Mouse (Mus musculus) embryonic facial prominence, embryonic 10.5 days (tissue): ENCODE results near the gene Hes5. TPM values are rescaled to one million over a fixed set of nuclear protein-coding genes. Genes with fewer than 3 reads are reported as not detected.

Experiments
- DNase-seq: peaks from one replicate; pipeline ENCODE4 v3.0.0-alpha.2; 2017; ENCODE audit warnings: low spot score
- H3K27ac ChIP-seq: fragments of 300-500 bp; sonication (generic); replicated peaks from 2 replicates; pipeline ENCODE4 v1.5.1; 2016; ENCODE audit warnings: mild to moderate bottlenecking
- H3K27me3 ChIP-seq: fragments of 300-500 bp; sonication (generic); replicated peaks from 2 replicates; pipeline ENCODE4 v1.6.1; 2016; ENCODE audit warnings: low read depth, mild to moderate bottlenecking; ENCODE audit not compliant: poor library complexity, severe bottlenecking
- H3K36me3 ChIP-seq: fragments of 300-500 bp; sonication (generic); replicated peaks from 2 replicates; pipeline ENCODE4 v1.6.1; 2016; ENCODE audit warnings: mild to moderate bottlenecking, moderate library complexity
- H3K4me1 ChIP-seq: fragments of 300-500 bp; sonication (generic); 2 replicates; pipeline ENCODE4 v1.6.1; 2016
- H3K4me3 ChIP-seq: fragments of 300-500 bp; sonication (generic); 2 replicates; pipeline ENCODE4 v1.5.1; 2016; ENCODE audit warnings: mild to moderate bottlenecking, moderate library complexity
- H3K9me3 ChIP-seq: fragments of 300-500 bp; sonication (generic); 2 replicates; pipeline ENCODE4 v1.6.1; 2016; ENCODE audit warnings: mild to moderate bottlenecking
- WGBS: fragments of 180-500 bp; shearing (Covaris S2); methylation state at CpG from one replicate; pipeline ENCODE4 v1.1.7; 2016; 5-methylcytosine and 5-hydroxymethylcytosine counted together
- polyA plus RNA-seq: library from polyadenylated mRNA; unstranded; fragments of >200 nt; fragmentation: Nextera tagmentation; extraction: Ambion mirVana; gene quantifications from 2 replicates; pipeline ENCODE4 v1.2.1, GENCODE M21; 2016

The Hes5 gene
- polyA plus RNA-seq, 1 experiment from 2014 or later: 84.4 TPM

GRCm38 (mm10) chr4:154961226-154961738, 559 bp downstream of the Hes5 start:
- WGBS: under 1% methylated on average over 47 of the region's 47 CpGs
- H3K27ac ChIP-seq: peak overlapping the region; percentile 98
- H3K4me3 ChIP-seq: peak overlapping the region; percentile 91
- no peaks in the 10 kb centered on the region for H3K9me3 ChIP-seq
- H3K36me3 ChIP-seq: peaks cover 17% of the 10 kb centered on the region
- peaks cover 93% of the 10 kb centered on the region for H3K4me1 ChIP-seq
- DNase-seq: peak; percentile 71
- peaks cover 76% of the 10 kb centered on the region for H3K27me3 ChIP-seq

DNA sequence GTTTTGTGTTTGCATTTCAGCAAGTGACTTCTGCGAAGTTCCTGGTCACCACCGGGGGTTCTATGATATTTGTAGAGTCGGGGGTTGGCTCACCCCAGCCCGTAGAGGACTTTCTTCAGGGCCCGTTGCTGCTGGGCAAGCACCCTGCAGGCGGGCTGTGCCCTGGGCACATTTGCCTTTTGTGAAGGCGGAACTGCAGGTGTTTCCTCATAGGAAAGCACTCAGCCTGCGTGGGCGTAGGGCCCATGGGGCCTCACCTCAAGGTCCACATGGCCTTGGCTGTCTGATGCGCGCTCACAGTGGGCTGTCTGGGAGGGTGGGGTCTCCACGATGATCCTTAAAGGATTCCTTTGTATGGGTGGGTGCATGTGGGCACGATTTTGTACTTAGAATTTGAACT, 1.2 kb downstream of the Hes5 start:
- H3K4me1 ChIP-seq: peaks cover 95% of the 10 kb centered on the region
- WGBS: 15% methylated on average over 13 of the region's 13 CpGs
- H3K27ac ChIP-seq: peak overlapping the region; percentile 98
- peaks cover 70% of the 10 kb centered on the region for H3K27me3 ChIP-seq
- no peak for DNase-seq
- no peaks in the 10 kb centered on the region for H3K9me3 ChIP-seq
- H3K4me3 ChIP-seq: peak overlapping the region; percentile 91
- peaks cover 23% of the 10 kb centered on the region for H3K36me3 ChIP-seq

DNA sequence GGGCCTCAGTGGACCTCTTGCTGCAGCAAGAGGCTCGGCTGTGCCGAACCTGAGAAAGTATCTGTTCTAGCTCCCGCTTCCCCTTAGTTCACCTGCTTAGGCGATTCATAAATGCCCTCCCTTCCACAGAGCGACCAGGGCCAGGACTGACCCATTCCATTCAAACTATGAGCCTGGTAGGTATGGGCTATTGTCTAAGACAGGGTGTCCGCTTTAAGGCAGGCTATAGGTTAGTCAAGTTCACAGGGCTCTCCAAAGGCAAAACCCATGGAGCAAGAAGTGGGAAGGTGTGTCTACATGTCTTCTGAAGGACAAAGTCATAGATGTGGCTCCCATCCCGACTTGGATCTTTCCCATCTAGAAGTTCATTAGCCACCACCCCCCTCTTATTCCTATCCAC, 2.0 kb downstream of the Hes5 start:
- 73% methylated on average over 7 of the region's 7 CpGs for WGBS
- peaks cover 62% of the 10 kb centered on the region for H3K27me3 ChIP-seq
- peak overlapping the region; percentile 91 for H3K4me3 ChIP-seq
- peak overlapping the region; percentile 98 for H3K27ac ChIP-seq
- H3K9me3 ChIP-seq: no peaks in the 10 kb centered on the region
- peaks cover 90% of the 10 kb centered on the region for H3K4me1 ChIP-seq
- DNase-seq: no peak
- peaks cover 30% of the 10 kb centered on the region for H3K36me3 ChIP-seq

GRCm38 (mm10) chr4:154963190-154963836, 2.6 kb downstream of the Hes5 start:
- H3K4me3 ChIP-seq: peak overlapping the region; percentile 91
- peak overlapping the region; percentile 98 for H3K27ac ChIP-seq
- DNase-seq: no peak
- H3K9me3 ChIP-seq: no peaks in the 10 kb centered on the region
- H3K4me1 ChIP-seq: peaks cover 84% of the 10 kb centered on the region
- WGBS: 30% methylated on average over 11 of the region's 11 CpGs
- H3K27me3 ChIP-seq: peaks cover 56% of the 10 kb centered on the region
- peaks cover 36% of the 10 kb centered on the region for H3K36me3 ChIP-seq

DNA sequence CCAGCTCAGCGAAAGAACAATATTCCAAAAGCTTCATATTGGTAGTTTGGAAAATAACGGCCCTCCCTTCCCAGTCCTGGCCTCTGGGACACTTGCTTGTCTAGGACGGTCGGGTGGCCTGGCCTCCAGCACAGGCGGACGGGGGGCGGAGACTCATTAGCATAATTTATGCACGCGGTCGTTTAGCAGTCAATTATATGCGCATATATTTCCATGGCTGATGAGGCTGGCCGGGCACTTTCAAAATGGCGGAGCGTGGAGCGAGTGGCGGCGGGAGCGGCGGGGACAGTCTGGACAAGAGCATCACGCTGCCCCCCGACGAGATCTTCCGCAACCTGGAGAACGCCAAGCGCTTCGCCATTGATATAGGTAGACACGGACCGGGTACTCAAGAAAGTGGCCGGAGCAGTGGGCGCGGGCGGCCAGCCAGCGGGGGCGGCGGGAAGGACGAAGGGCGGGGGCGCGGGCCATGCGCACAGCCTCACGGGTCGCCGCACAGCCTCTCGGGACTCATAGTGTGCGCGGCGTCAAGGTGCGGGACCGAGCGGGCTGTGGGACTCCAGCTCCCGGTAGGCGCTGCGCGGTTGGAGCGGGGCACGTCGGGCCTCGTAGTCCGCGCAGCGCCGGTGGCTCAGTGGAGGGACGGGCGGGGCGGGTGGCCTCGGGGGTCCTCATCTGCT, 3.3 kb downstream of the Hes5 start, which contains the start of gene Pank4:
Pank4 (plus strand) TSS at position 223 of the 680 bp plus-strand sequence.
- Histone ChIP-seq H3K4me1 (peaks cover 76% of the 10 kb centered on the region), H3K27me3 (peaks cover 49% of the 10 kb centered on the region), H3K36me3 (peaks cover 42% of the 10 kb centered on the region), H3K4me3 (peak within 1 kb of the TSS; percentile 91), H3K27ac (peak within 1 kb of the TSS; percentile 98), H3K9me3 (no peaks in the 10 kb centered on the region)
- DNase-seq: peak; percentile 92
- under 1% methylated on average over 66 of the region's 66 CpGs for WGBS

GRCm38 (mm10) chr4:154964581-154965235, 4.0 kb downstream of the Hes5 start:
- peak overlapping the region; percentile 98 for H3K27ac ChIP-seq
- H3K36me3 ChIP-seq: peaks cover 49% of the 10 kb centered on the region
- DNase-seq: no peak

GRCm38 (mm10) chr4:154965856-154966255, 5.1 kb downstream of the Hes5 start:
- Histone ChIP-seq H3K27ac (no peak overlapping the region), H3K36me3 (peaks cover 60% of the 10 kb centered on the region), H3K9me3 (no peaks in the 10 kb centered on the region), H3K27me3 (peaks cover 31% of the 10 kb centered on the region), H3K4me3 (peak overlapping the region; percentile 91), H3K4me1 (peaks cover 58% of the 10 kb centered on the region)
- no peak for DNase-seq
- WGBS: 82% methylated on average over 3 of the region's 3 CpGs

More at GRCm38 (mm10) chr4:154964581-154965235, 4.0 kb downstream of the Hes5 start:
- peaks cover 42% of the 10 kb centered on the region for H3K27me3 ChIP-seq
- WGBS: 1% methylated on average over 36 of the region's 36 CpGs
- peak overlapping the region; percentile 91 for H3K4me3 ChIP-seq
- H3K9me3 ChIP-seq: no peaks in the 10 kb centered on the region
- H3K4me1 ChIP-seq: peaks cover 70% of the 10 kb centered on the region

DNA sequence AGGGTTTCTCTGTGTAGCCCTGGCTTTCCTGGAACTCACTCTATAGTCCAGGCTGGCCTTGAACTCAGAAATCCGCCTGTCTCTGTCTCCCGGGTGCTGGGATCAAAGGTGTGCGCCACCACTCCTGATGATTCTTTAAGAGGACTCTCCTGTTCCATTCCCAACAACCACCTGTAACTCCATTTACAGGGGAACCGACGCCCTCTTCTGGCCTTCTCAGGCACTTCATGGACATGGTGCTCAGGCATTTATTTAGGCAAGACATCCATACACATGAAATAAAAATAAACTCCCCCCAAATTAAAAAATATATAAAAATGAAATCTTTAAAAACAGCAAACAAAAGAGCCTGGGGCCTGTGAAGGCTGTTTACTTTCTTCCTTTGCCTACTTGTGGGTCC, 6.5 kb downstream of the Hes5 start:
- Histone ChIP-seq H3K36me3 (peaks cover 65% of the 10 kb centered on the region), H3K4me1 (peaks cover 45% of the 10 kb centered on the region)

DNA sequence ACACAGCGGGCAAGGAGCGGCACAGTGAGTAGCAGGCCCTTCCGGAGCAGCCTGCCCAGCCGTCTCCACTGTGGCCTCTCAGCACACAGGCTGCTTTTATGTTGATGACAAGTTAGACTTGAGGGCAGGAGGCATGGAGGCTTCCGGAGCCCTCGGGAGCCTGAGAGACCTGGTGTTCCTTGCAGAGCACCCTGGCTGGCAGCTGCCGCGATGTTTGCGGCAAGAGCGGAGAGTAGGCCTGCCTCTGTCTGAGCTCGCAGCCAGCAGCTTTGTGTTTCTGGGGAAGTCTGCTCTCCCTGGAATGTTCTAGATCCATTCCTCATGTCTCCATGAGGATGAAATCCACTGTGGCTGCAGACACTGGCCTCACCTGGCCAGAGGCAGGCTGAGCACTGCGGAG, 11.8 kb downstream of the Hes5 start:
- H3K27me3 ChIP-seq: no peaks in the 10 kb centered on the region
- H3K4me1 ChIP-seq: peaks cover under 1% of the 10 kb centered on the region; the same call in 1 of the 2 replicates
- H3K4me3 ChIP-seq: no peak overlapping the region
- WGBS: 96% methylated on average over 12 of the region's 12 CpGs
- H3K27ac ChIP-seq: no peak overlapping the region
- no peak for DNase-seq
- peaks cover 98% of the 10 kb centered on the region for H3K36me3 ChIP-seq
- no peaks in the 10 kb centered on the region for H3K9me3 ChIP-seq

More for the DNA sequence above, 6.5 kb downstream of the Hes5 start:
- Histone ChIP-seq H3K4me3 (no peak overlapping the region), H3K27me3 (peaks cover 18% of the 10 kb centered on the region), H3K9me3 (no peaks in the 10 kb centered on the region), H3K27ac (no peak overlapping the region)
- WGBS: 56% methylated on average over 5 of the region's 5 CpGs
- DNase-seq: no peak

DNA sequence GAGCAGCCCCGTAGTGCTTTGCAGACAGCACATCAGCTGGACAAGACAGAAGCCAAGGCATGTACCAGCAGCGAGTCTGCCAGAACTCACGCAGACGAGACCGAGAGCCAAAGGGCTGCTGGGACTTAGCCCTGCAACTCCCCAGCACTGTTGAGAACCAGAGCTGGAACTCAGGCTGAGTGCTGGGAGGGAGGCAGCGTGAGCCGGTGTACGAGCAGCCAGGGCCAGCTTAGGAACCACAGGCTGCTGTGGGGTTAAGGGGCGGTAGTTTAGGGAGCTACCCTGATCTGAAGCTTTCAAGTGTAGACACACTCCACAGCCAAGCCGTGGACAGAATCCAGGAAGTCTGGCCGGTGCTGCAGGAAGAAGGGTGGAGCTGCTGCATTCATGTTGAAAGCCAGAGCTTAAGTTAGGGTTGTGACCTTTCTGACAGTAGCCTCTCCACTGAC, 13.5 kb downstream of the Hes5 start:
- no peak overlapping the region for H3K4me3 ChIP-seq
- H3K9me3 ChIP-seq: no peaks in the 10 kb centered on the region
- H3K36me3 ChIP-seq: peaks cover 100% of the 10 kb centered on the region
- H3K27ac ChIP-seq: no peak overlapping the region
- H3K4me1 ChIP-seq: no peaks in the 10 kb centered on the region
- no peaks in the 10 kb centered on the region for H3K27me3 ChIP-seq
- 86% methylated on average over 11 of the region's 11 CpGs for WGBS
- DNase-seq: no peak

DNA sequence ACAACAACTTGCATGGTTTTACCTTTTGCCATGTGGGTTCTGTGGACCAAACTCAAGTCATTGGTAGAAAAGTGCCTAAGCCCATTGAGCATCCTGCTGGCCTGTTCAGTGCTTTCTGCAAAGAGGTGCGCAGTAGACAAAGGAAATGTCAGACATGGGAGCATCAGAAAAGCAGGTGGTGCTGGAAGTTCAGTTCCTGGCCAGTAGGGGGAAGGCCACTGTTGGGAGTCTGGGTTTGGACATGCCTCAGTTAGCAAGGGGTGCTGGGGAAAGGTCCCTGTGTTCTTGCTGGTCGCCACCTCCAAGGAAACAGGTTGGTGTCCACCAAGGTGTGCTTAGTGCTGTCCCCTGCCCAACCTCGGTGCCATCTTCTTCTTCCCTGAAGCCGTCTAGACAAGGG, 19.4 kb downstream of the Hes5 start:
- Histone ChIP-seq H3K9me3 (no peaks in the 10 kb centered on the region), H3K4me3 (no peak overlapping the region), H3K4me1 (peaks cover 30% of the 10 kb centered on the region), H3K27ac (no peak overlapping the region), H3K36me3 (peaks cover 72% of the 10 kb centered on the region), H3K27me3 (peaks cover 25% of the 10 kb centered on the region)
- DNase-seq: no peak
- whole genome bisulfite sequencing: 93% methylated on average over 4 of the region's 4 CpGs

DNA sequence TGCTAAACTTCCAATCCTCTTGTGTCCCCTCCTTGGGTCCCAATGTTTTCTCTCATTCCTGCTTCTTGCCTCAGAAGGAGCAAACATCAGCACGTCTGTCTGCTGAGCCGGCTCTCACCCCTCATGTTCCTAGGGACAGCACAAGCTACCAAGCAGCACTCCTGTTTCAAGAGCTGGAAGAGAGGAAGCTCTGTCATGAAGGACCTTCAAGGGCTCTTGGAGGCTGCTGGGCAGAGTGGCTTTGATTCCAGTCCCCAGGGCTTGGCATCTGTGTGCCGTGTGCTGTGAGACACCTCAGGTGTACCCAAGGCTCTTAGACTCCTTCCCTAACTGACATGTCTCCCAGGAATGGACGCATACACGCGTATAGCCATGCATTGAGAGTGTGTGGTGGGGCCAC, 20.4 kb downstream of the Hes5 start:
- H3K36me3 ChIP-seq: peaks cover 63% of the 10 kb centered on the region
- WGBS: 88% methylated on average over 6 of the region's 6 CpGs
- DNase-seq: no peak

More for the DNA sequence above, 20.4 kb downstream of the Hes5 start:
- H3K4me1 ChIP-seq: peaks cover 40% of the 10 kb centered on the region
- H3K27me3 ChIP-seq: peaks cover 26% of the 10 kb centered on the region
- no peak overlapping the region for H3K4me3 ChIP-seq
- no peak overlapping the region for H3K27ac ChIP-seq
- H3K9me3 ChIP-seq: no peaks in the 10 kb centered on the region
